Mouse (Mus musculus) megakaryocyte, embryonic 14.5 days (primary cell): ENCODE data around the gene Gm36210.

ENCODE experiments used
- FLI1 ChIP-seq: IDR thresholded peaks from 2 replicates; pipeline ENCODE4 v1.6.1; 2012; ENCODE audit warnings: low read length, inconsistent platforms, mixed read lengths
- GATA1 ChIP-seq: IDR thresholded peaks from 3 replicates; pipeline ENCODE4 v1.6.1; 2012; ENCODE audit warnings: mixed read lengths, low read length, inconsistent platforms, borderline replicate concordance

GRCm38 (mm10) chr7:4853613-4854012 lies 52.7 kb downstream of the Gm36210 start:
- no peak for TF ChIP-seq GATA1
- TF ChIP-seq FLI1: no peak
